Mouse (Mus musculus): ENCODE data around the gene Slco3a1. TPM values are rescaled to one million over a fixed set of nuclear protein-coding genes. Genes with fewer than 3 reads are reported as not detected.

The Slco3a1 gene
- polyA plus RNA-seq, 1 experiment = 13.4 TPM

- no peak for TF ChIP-seq POLR2A (IDR thresholded peaks at IDR 0.05; ENCODE audit: low read depth, low read length)
- TF ChIP-seq CTCF (IDR thresholded peaks at IDR 0.05; ENCODE audit: borderline replicate concordance, insufficient read depth, low read length) = no peak
- no peaks in the 10 kb centered on the region for H3K4me1 ChIP-seq (ENCODE audit: control insufficient read depth, insufficient read depth, low read length)
- H3K4me3 ChIP-seq (ENCODE audit: insufficient read depth, low read length) = no peak overlapping the region
- H3K27ac ChIP-seq (ENCODE audit: insufficient read depth, low read length) = no peak overlapping the region
These were observed 241.1 kb downstream of the Slco3a1 start for GRCm38 (mm10) chr7:74313279-74314105.

DNA sequence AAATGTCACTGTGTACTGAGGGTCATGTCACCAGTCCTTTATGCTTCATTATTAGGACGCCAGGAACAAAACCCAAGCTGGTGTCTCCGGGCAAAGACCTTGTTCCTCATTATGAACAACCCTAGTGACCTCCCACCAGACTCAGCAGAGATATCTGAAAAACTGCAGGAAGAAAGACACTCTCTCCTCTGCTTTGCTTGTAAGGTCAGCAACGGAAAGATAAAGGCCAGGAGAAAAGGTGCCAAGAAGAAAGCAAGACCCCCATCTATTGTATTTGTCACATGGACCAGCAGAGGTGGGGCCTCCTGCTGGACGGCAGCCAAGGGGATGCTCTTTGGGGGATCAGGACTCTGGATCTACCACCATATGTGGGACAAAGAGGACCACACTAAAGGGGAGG, 243.0 kb downstream of the Slco3a1 start:
- TF ChIP-seq POLR2A (IDR thresholded peaks at IDR 0.05; ENCODE audit: low read depth, low read length) (no peak), CTCF (IDR thresholded peaks at IDR 0.05; ENCODE audit: borderline replicate concordance, insufficient read depth, low read length) (no peak)
- no peaks in the 10 kb centered on the region for H3K4me1 ChIP-seq (ENCODE audit: control insufficient read depth, insufficient read depth, low read length)
- H3K27ac ChIP-seq (ENCODE audit: insufficient read depth, low read length) = no peak overlapping the region
- H3K4me3 ChIP-seq (ENCODE audit: insufficient read depth, low read length) = no peak overlapping the region

DNA sequence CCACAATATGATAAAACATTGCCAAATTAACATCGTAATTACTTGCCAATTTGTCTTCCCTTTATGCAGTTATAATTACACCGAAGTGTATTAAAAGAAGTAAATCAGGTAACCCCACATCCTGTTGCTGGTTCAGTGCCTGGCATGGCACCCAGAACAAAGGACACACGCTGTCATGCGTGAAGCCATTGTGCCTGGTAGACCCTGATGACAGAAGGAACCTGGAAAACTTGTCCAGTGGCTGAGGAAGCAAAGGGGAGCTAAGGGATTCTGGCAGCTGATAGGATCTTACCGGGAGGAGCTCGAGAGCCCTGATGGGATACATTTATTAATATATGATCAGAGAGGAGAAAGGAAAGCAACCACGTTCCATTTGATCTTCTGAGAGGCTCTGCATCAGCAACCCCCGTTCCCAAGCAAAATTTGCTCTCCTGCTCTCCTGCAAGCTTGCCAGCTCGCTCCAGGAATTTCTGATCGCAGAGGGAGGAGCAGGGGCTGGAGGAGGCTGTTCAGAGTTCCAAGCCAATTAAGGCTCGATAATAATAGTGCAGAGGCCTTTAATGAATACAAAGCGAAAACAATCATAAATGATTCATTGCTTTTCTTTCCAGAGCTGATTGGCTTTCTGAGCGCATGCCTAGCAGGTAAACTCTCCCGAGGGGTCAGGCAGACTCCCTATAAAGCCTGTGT, 250.8 kb downstream of the Slco3a1 start:
- H3K27ac ChIP-seq (ENCODE audit: insufficient read depth, low read length) = no peak overlapping the region
- no peak for TF ChIP-seq POLR2A (IDR thresholded peaks at IDR 0.05; ENCODE audit: low read depth, low read length)
- no peak for TF ChIP-seq CTCF (IDR thresholded peaks at IDR 0.05; ENCODE audit: borderline replicate concordance, insufficient read depth, low read length)
- H3K4me3 ChIP-seq (ENCODE audit: insufficient read depth, low read length) = no peak overlapping the region
- no peaks in the 10 kb centered on the region for H3K4me1 ChIP-seq (ENCODE audit: control insufficient read depth, insufficient read depth, low read length)

GRCm38 (mm10) chr7:74303081-74303480, 251.5 kb downstream of the Slco3a1 start:
- TF ChIP-seq CTCF (IDR thresholded peaks at IDR 0.05; ENCODE audit: borderline replicate concordance, insufficient read depth, low read length) (no peak), POLR2A (IDR thresholded peaks at IDR 0.05; ENCODE audit: low read depth, low read length) (no peak)
- no peaks in the 10 kb centered on the region for H3K4me1 ChIP-seq (ENCODE audit: control insufficient read depth, insufficient read depth, low read length)
- H3K4me3 ChIP-seq (ENCODE audit: insufficient read depth, low read length) = no peak overlapping the region
- no peak overlapping the region for H3K27ac ChIP-seq (ENCODE audit: insufficient read depth, low read length)

GRCm38 (mm10) chr7:74286531-74286930, 268.0 kb downstream of the Slco3a1 start:
- no peak for TF ChIP-seq CTCF (IDR thresholded peaks at IDR 0.05; ENCODE audit: borderline replicate concordance, insufficient read depth, low read length)
- no peak for TF ChIP-seq POLR2A (IDR thresholded peaks at IDR 0.05; ENCODE audit: low read depth, low read length)
- H3K27ac ChIP-seq (ENCODE audit: insufficient read depth, low read length) = no peak overlapping the region
- H3K4me3 ChIP-seq (ENCODE audit: insufficient read depth, low read length) = no peak overlapping the region
- no peaks in the 10 kb centered on the region for H3K4me1 ChIP-seq (ENCODE audit: control insufficient read depth, insufficient read depth, low read length)

- Histone ChIP-seq H3K27ac (ENCODE audit: insufficient read depth, low read length) (no peak overlapping the region), H3K4me1 (ENCODE audit: control insufficient read depth, insufficient read depth, low read length) (no peaks in the 10 kb centered on the region), H3K4me3 (ENCODE audit: insufficient read depth, low read length) (no peak overlapping the region)
- TF ChIP-seq CTCF (IDR thresholded peaks at IDR 0.05; ENCODE audit: borderline replicate concordance, insufficient read depth, low read length) (no peak), POLR2A (IDR thresholded peaks at IDR 0.05; ENCODE audit: low read depth, low read length) (no peak)
These were observed 274.2 kb downstream of the Slco3a1 start for GRCm38 (mm10) chr7:74280371-74280770.

DNA sequence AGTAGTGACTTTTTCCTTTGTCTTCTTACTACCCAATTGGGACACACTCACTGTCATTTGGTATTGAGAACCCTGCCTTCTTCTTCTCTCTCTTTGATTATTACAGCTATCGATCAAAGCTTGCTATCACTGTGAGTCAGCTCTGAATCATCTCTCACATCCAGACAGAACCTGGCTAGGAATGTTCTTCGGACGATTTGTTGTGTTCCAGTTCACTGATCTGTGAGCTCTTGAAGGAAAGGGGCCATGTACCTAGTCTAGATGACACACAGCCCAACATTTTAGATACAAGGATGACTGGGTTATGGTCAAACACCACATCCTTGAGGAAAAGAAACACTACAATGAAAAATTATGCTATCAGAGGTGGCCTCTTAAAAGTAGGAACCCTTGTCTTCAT, 275.2 kb downstream of the Slco3a1 start:
- H3K4me3 ChIP-seq (ENCODE audit: insufficient read depth, low read length) = no peak overlapping the region
- no peaks in the 10 kb centered on the region for H3K4me1 ChIP-seq (ENCODE audit: control insufficient read depth, insufficient read depth, low read length)
- TF ChIP-seq POLR2A (IDR thresholded peaks at IDR 0.05; ENCODE audit: low read depth, low read length) (no peak), CTCF (IDR thresholded peaks at IDR 0.05; ENCODE audit: borderline replicate concordance, insufficient read depth, low read length) (no peak)
- no peak overlapping the region for H3K27ac ChIP-seq (ENCODE audit: insufficient read depth, low read length)

- Histone ChIP-seq H3K4me1 (ENCODE audit: control insufficient read depth, insufficient read depth, low read length) (no peaks in the 10 kb centered on the region), H3K4me3 (ENCODE audit: insufficient read depth, low read length) (no peak overlapping the region), H3K27ac (ENCODE audit: insufficient read depth, low read length) (no peak overlapping the region)
- TF ChIP-seq CTCF (IDR thresholded peaks at IDR 0.05; ENCODE audit: borderline replicate concordance, insufficient read depth, low read length) (no peak), POLR2A (IDR thresholded peaks at IDR 0.05; ENCODE audit: low read depth, low read length) (no peak)
These were observed 284.5 kb downstream of the Slco3a1 start for GRCm38 (mm10) chr7:74270089-74270394.

DNA sequence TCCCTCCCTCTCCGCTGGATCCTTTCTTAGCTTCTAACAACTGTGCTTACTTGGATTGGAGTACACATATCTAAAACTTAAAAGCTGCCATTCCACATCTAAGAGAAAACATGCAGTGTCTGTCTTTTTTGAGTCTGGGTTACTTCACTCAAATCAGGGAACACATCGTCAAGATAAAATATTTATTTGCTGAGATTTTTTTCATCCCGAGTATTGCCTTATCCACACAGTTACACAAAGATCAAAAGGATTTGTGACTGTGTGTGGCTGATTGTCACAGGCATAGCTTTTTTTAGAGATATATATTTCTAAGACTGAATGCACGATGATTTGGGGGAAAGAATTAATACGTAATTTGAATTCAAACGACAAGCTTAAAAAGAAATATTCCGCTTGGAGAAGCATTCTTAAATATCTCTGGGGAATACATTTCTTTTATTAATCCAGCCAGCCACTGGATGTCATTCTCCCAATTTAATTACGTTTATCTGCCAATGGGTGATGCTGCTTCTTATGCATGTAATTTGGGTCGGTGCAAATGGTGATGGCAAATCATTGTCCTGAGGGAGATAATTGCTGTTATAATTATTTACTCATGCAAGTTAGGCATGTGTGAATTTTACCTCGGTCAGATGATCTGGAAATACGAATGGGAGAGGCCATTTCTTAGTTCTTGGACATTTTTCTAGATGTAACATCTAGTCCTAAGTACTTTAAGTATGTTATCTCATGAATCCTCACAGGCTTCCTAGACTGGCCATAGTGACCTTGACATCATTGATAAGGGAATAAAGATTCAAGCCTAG, 285.1 kb downstream of the Slco3a1 start:
- no peak overlapping the region for H3K4me3 ChIP-seq (ENCODE audit: insufficient read depth, low read length)
- H3K4me1 ChIP-seq (ENCODE audit: control insufficient read depth, insufficient read depth, low read length) = no peaks in the 10 kb centered on the region
- TF ChIP-seq CTCF (IDR thresholded peaks at IDR 0.05; ENCODE audit: borderline replicate concordance, insufficient read depth, low read length) = no peak
- TF ChIP-seq POLR2A (IDR thresholded peaks at IDR 0.05; ENCODE audit: low read depth, low read length) = no peak
- H3K27ac ChIP-seq (ENCODE audit: insufficient read depth, low read length) = no peak overlapping the region
